Mouse (Mus musculus) left cerebral cortex, postnatal 4 days (tissue): ENCODE measurements around the gene Birc3. TPM values are rescaled to one million over a fixed set of nuclear protein-coding genes. Genes with fewer than 3 reads are reported as not detected.
A peak's percentile ranks its signal among the peaks of the same experiment; 100 is the strongest.
"Not testable (repeated sequence)": the region's sequence is repeated elsewhere in the genome, so short reads cannot be mapped to it uniquely, and the experiment has no call there.

Experiments used
- DNase-seq: peaks from one replicate; pipeline ENCODE4 v3.0.0-alpha.2; 2022
- intact Hi-C: fragments of 180-260 bp; cut with DNase I; formaldehyde crosslinking; loops from one replicate; pipeline ENCODE4 v1.15.1; 2025
- total RNA-seq, 2 experiments: library from RNA; stranded (reverse); gene quantifications; 2 replicates each; pipeline ENCODE4 v1.2.3; 2021

Birc3 gene
- total RNA-seq, 2 experiments from 2014 or later = 1.8 to 3.4 TPM

GRCm38 (mm10) chr9:7868838-7869491, 4.0 kb downstream of the Birc3 start:
- intact Hi-C loops = no loop called here
- DNase-seq = no peak

- no peak for DNase-seq
- intact Hi-C loops = no loop called here
These were observed 5.0 kb downstream of the Birc3 start for GRCm38 (mm10) chr9:7867981-7868380.

GRCm38 (mm10) chr9:7866981-7867380, 6.0 kb downstream of the Birc3 start:
- intact Hi-C loops, DNase-seq: not testable (repeated sequence)

GRCm38 (mm10) chr9:7860976-7861375, 12.0 kb downstream of the Birc3 start:
- DNase-seq = no peak
- intact Hi-C loops = no loop called here

GRCm38 (mm10) chr9:7855912-7856311, 17.1 kb downstream of the Birc3 start:
- intact Hi-C loops = loop anchor here (10.0 kb wide), 2 partner anchors 141 to 349 kb away; no protein-coding TSS in a partner anchor
- no peak for DNase-seq

- intact Hi-C loops = loop anchor here (10.0 kb wide), 2 partner anchors 141 to 349 kb away; no protein-coding TSS in a partner anchor
- DNase-seq = peak; percentile 9
These were observed 17.6 kb downstream of the Birc3 start for GRCm38 (mm10) chr9:7855374-7855773.

GRCm38 (mm10) chr9:7854196-7854595, 18.8 kb downstream of the Birc3 start:
- DNase-seq = peak; percentile 12
- intact Hi-C loops = loop anchor here (10.0 kb wide), 2 partner anchors 139 to 351 kb away; no protein-coding TSS in a partner anchor

GRCm38 (mm10) chr9:7852346-7853230, 20.4 kb downstream of the Birc3 start:
- no peak for DNase-seq
- intact Hi-C loops = loop anchor here (10.0 kb wide), 2 partner anchors 138 to 352 kb away; no protein-coding TSS in a partner anchor

GRCm38 (mm10) chr9:7851841-7852240, 21.1 kb downstream of the Birc3 start:
- intact Hi-C loops = loop anchor here (10.0 kb wide), 2 partner anchors 137 to 353 kb away; no protein-coding TSS in a partner anchor
- no peak for DNase-seq

- intact Hi-C loops = no loop called here
- no peak for DNase-seq
These were observed 24.8 kb downstream of the Birc3 start for GRCm38 (mm10) chr9:7848191-7848590.

GRCm38 (mm10) chr9:7846667-7847199, 26.3 kb downstream of the Birc3 start:
- DNase-seq = no peak
- intact Hi-C loops = no loop called here

GRCm38 (mm10) chr9:7845216-7845895, 27.6 kb downstream of the Birc3 start:
- intact Hi-C loops = no loop called here
- DNase-seq = no peak

- intact Hi-C loops = no loop called here
- DNase-seq = no peak
These were observed 31.8 kb downstream of the Birc3 start for GRCm38 (mm10) chr9:7841221-7841620.

GRCm38 (mm10) chr9:7837806-7838440, 35.1 kb downstream of the Birc3 start:
- intact Hi-C loops = no loop called here
- peak; percentile 37 for DNase-seq

GRCm38 (mm10) chr9:7836905-7837805, 35.8 kb downstream of the Birc3 start, which contains the start of gene Birc2:
TSS of gene Birc2 (minus strand) at chr9:7837064.
- intact Hi-C loops = no loop called here

GRCm38 (mm10) chr9:7836331-7836730, 36.7 kb downstream of the Birc3 start:
- intact Hi-C loops = no loop called here
- peak; percentile 56 for DNase-seq

More at GRCm38 (mm10) chr9:7836905-7837805, 35.8 kb downstream of the Birc3 start, which contains the start of gene Birc2:
- DNase-seq = peak; percentile 97

GRCm38 (mm10) chr9:7835302-7835701, 37.7 kb downstream of the Birc3 start:
- no peak for DNase-seq
- intact Hi-C loops = no loop called here

GRCm38 (mm10) chr9:7833421-7833820, 39.6 kb downstream of the Birc3 start:
- DNase-seq = no peak
- intact Hi-C loops = no loop called here
